Mouse (Mus musculus) forebrain, embryonic 15.5 days (tissue): ENCODE data around the gene Dctn1. TPM values are rescaled to one million over a fixed set of nuclear protein-coding genes. Genes with fewer than 3 reads are reported as not detected.
A peak's percentile ranks its signal among the peaks of the same experiment; 100 is the strongest.

Experiments
- ATAC-seq: fragments of 200-750 bp; cut with Nextera tagmentation; replicated peaks from 2 replicates; pipeline ENCODE4 v1.8.0; 2017; ENCODE audit warnings: mild to moderate bottlenecking, moderate TSS enrichment, moderate library complexity
- H3K27ac ChIP-seq: fragments of 300-500 bp; sonication (generic); replicated peaks from 2 replicates; pipeline ENCODE4 v1.5.1; 2015; ENCODE audit warnings: mild to moderate bottlenecking, inconsistent platforms
- H3K27me3 ChIP-seq: fragments of 300-500 bp; sonication (generic); 2 replicates; pipeline ENCODE4 v1.6.1; 2015; ENCODE audit warnings: inconsistent platforms
- H3K36me3 ChIP-seq: fragments of 300-500 bp; sonication (generic); 2 replicates; pipeline ENCODE4 v1.6.1; 2015; ENCODE audit warnings: mild to moderate bottlenecking, inconsistent platforms
- H3K4me1 ChIP-seq: fragments of 300-500 bp; sonication (generic); 2 replicates; pipeline ENCODE4 v1.6.1; 2015; ENCODE audit warnings: inconsistent platforms
- H3K4me2 ChIP-seq: fragments of 300-500 bp; sonication (generic); replicated peaks from 2 replicates; pipeline ENCODE4 v1.6.1; 2015; ENCODE audit warnings: mild to moderate bottlenecking, inconsistent platforms
- H3K4me3 ChIP-seq: fragments of 300-500 bp; sonication (generic); 2 replicates; pipeline ENCODE4 v1.5.1; 2015; ENCODE audit warnings: mild to moderate bottlenecking, inconsistent platforms
- H3K9ac ChIP-seq: fragments of 300-500 bp; sonication (generic); replicated peaks from 2 replicates; pipeline ENCODE4 v1.6.1; 2015; ENCODE audit warnings: mild to moderate bottlenecking, inconsistent platforms
- H3K9me3 ChIP-seq: fragments of 300-500 bp; sonication (generic); 2 replicates; pipeline ENCODE4 v1.6.1; 2016; ENCODE audit warnings: inconsistent platforms
- WGBS: fragments of 180-500 bp; shearing (Covaris S2); methylation state at CpG from one replicate; pipeline ENCODE4 v1.1.7; 2015; ENCODE audit warnings: mixed read lengths; 5-methylcytosine and 5-hydroxymethylcytosine counted together
- polyA plus RNA-seq: library from polyadenylated mRNA; unstranded; fragments of >200 nt; fragmentation: Nextera tagmentation; extraction: Ambion mirVana; gene quantifications from 2 replicates; pipeline ENCODE4 v1.2.1, GENCODE M21; 2015

Gene Dctn1
- polyA plus RNA-seq, 1 experiment from 2014 or later: 147 TPM

- no peak for ATAC-seq
Observed at GRCm38 (mm10) chr6:83138056-83138455, 27.7 kb upstream of the Dctn1 start.

GRCm38 (mm10) chr6:83140044-83140443 lies 25.7 kb upstream of the Dctn1 start:
- Histone ChIP-seq H3K4me3 (no peak overlapping the region), H3K36me3 (no peaks in the 10 kb centered on the region), H3K27ac (no peak overlapping the region), H3K4me1 (peaks cover 27% of the 10 kb centered on the region), H3K4me2 (no peak overlapping the region), H3K9me3 (no peaks in the 10 kb centered on the region), H3K9ac (no peak overlapping the region), H3K27me3 (peaks cover 2% of the 10 kb centered on the region; the same call in 1 of the 2 replicates)
- WGBS: 88% methylated on average over 8 of the region's 8 CpGs
- ATAC-seq: no peak

More at GRCm38 (mm10) chr6:83138056-83138455, 27.7 kb upstream of the Dctn1 start:
- H3K36me3 ChIP-seq: no peaks in the 10 kb centered on the region
- peak overlapping the region; percentile 46; the same call in 1 of the 2 replicates for H3K9ac ChIP-seq
- peak overlapping the region; percentile 47 for H3K4me2 ChIP-seq
- peak overlapping the region; percentile 64 for H3K27ac ChIP-seq
- no peaks in the 10 kb centered on the region for H3K9me3 ChIP-seq
- H3K27me3 ChIP-seq: peaks cover 5% of the 10 kb centered on the region; the same call in 1 of the 2 replicates
- WGBS: 2% methylated on average over 11 of the region's 11 CpGs
- peak overlapping the region; percentile 35 for H3K4me3 ChIP-seq
- H3K4me1 ChIP-seq: peaks cover 27% of the 10 kb centered on the region

GRCm38 (mm10) chr6:83141636-83142035 lies 24.1 kb upstream of the Dctn1 start:
- peak overlapping the region; percentile 56; the same call in 1 of the 2 replicates for H3K4me2 ChIP-seq
- H3K27ac ChIP-seq: no peak overlapping the region
- H3K4me1 ChIP-seq: peaks cover 26% of the 10 kb centered on the region
- 41% methylated on average over 4 of the region's 4 CpGs for WGBS
- peak overlapping the region; percentile 53; the same call in 1 of the 2 replicates for H3K9ac ChIP-seq
- no peak overlapping the region for H3K4me3 ChIP-seq
- H3K27me3 ChIP-seq: no peaks in the 10 kb centered on the region; the same call in 1 of the 2 replicates
- ATAC-seq: no peak
- H3K36me3 ChIP-seq: no peaks in the 10 kb centered on the region
- H3K9me3 ChIP-seq: no peaks in the 10 kb centered on the region

- peak overlapping the region; percentile 56 for H3K4me2 ChIP-seq
- H3K9ac ChIP-seq: peak overlapping the region; percentile 53
- H3K27me3 ChIP-seq: no peaks in the 10 kb centered on the region; the same call in 1 of the 2 replicates
- H3K4me3 ChIP-seq: peak overlapping the region; percentile 38
- H3K27ac ChIP-seq: no peak overlapping the region
- H3K36me3 ChIP-seq: no peaks in the 10 kb centered on the region
- 2% methylated on average over 41 of the region's 41 CpGs for WGBS
- ATAC-seq: peak; percentile 23; the same call in 1 of the 2 replicates
- peaks cover 20% of the 10 kb centered on the region for H3K4me1 ChIP-seq
- H3K9me3 ChIP-seq: no peaks in the 10 kb centered on the region
Observed at GRCm38 (mm10) chr6:83142211-83142731, 23.4 kb upstream of the Dctn1 start.

- Histone ChIP-seq H3K4me3 (no peak overlapping the region), H3K27ac (no peak overlapping the region), H3K4me1 (peaks cover 14% of the 10 kb centered on the region), H3K36me3 (no peaks in the 10 kb centered on the region), H3K9ac (no peak overlapping the region), H3K4me2 (no peak overlapping the region), H3K9me3 (no peaks in the 10 kb centered on the region), H3K27me3 (no peaks in the 10 kb centered on the region; the same call in 1 of the 2 replicates)
- no peak for ATAC-seq
- 50% methylated on average over 11 of the region's 11 CpGs for WGBS
Observed at GRCm38 (mm10) chr6:83142886-83143285, 22.8 kb upstream of the Dctn1 start.

- Histone ChIP-seq H3K4me3 (no peak overlapping the region), H3K4me1 (peaks cover 8% of the 10 kb centered on the region), H3K27ac (no peak overlapping the region), H3K27me3 (no peaks in the 10 kb centered on the region; the same call in 1 of the 2 replicates), H3K9ac (no peak overlapping the region), H3K9me3 (no peaks in the 10 kb centered on the region), H3K4me2 (no peak overlapping the region), H3K36me3 (no peaks in the 10 kb centered on the region)
- ATAC-seq: no peak
- 83% methylated on average over 2 of the region's 2 CpGs for WGBS
Observed at GRCm38 (mm10) chr6:83145209-83145608, 20.5 kb upstream of the Dctn1 start.

GRCm38 (mm10) chr6:83145805-83146204 lies 19.9 kb upstream of the Dctn1 start:
- no peaks in the 10 kb centered on the region for H3K9me3 ChIP-seq
- no peaks in the 10 kb centered on the region for H3K36me3 ChIP-seq
- H3K27ac ChIP-seq: no peak overlapping the region
- H3K4me1 ChIP-seq: peaks cover 8% of the 10 kb centered on the region
- H3K9ac ChIP-seq: no peak overlapping the region
- no peak overlapping the region for H3K4me2 ChIP-seq
- no peak overlapping the region for H3K4me3 ChIP-seq
- ATAC-seq: no peak
- 80% methylated on average over 9 of the region's 9 CpGs for WGBS
- H3K27me3 ChIP-seq: no peaks in the 10 kb centered on the region; the same call in 1 of the 2 replicates

GRCm38 (mm10) chr6:83147280-83147679 lies 18.4 kb upstream of the Dctn1 start:
- Histone ChIP-seq H3K4me3 (no peak overlapping the region), H3K4me1 (peaks cover 2% of the 10 kb centered on the region), H3K9me3 (no peaks in the 10 kb centered on the region), H3K27ac (no peak overlapping the region), H3K27me3 (no peaks in the 10 kb centered on the region; the same call in 1 of the 2 replicates), H3K4me2 (no peak overlapping the region), H3K36me3 (no peaks in the 10 kb centered on the region), H3K9ac (no peak overlapping the region)
- no peak for ATAC-seq
- WGBS: 56% methylated on average over 7 of the region's 7 CpGs

- 23% methylated on average over 8 of the region's 8 CpGs for WGBS
- no peak overlapping the region for H3K9ac ChIP-seq
- H3K27me3 ChIP-seq: no peaks in the 10 kb centered on the region
- no peak overlapping the region for H3K4me3 ChIP-seq
- no peak overlapping the region for H3K27ac ChIP-seq
- H3K9me3 ChIP-seq: no peaks in the 10 kb centered on the region
- no peak for ATAC-seq
- H3K4me2 ChIP-seq: no peak overlapping the region
- peaks cover 20% of the 10 kb centered on the region for H3K4me1 ChIP-seq
- H3K36me3 ChIP-seq: peaks cover 5% of the 10 kb centered on the region; the same call in 1 of the 2 replicates
Observed at GRCm38 (mm10) chr6:83151721-83152120, 14.0 kb upstream of the Dctn1 start.

- H3K9ac ChIP-seq: no peak overlapping the region
Observed at GRCm38 (mm10) chr6:83153038-83153437, 12.7 kb upstream of the Dctn1 start.

GRCm38 (mm10) chr6:83153485-83153884 lies 12.2 kb upstream of the Dctn1 start:
- ATAC-seq: no peak

More at GRCm38 (mm10) chr6:83153038-83153437, 12.7 kb upstream of the Dctn1 start:
- ATAC-seq: no peak
- Histone ChIP-seq H3K9me3 (no peaks in the 10 kb centered on the region), H3K36me3 (peaks cover 5% of the 10 kb centered on the region; the same call in 1 of the 2 replicates), H3K4me1 (peaks cover 20% of the 10 kb centered on the region), H3K4me2 (no peak overlapping the region), H3K4me3 (no peak overlapping the region), H3K27me3 (no peaks in the 10 kb centered on the region), H3K27ac (no peak overlapping the region)
- WGBS: 86% methylated on average over 12 of the region's 12 CpGs

GRCm38 (mm10) chr6:83155552-83156238 lies 10.0 kb upstream of the Dctn1 start:
- ATAC-seq: peak; percentile 47
- Histone ChIP-seq H3K4me3 (peak overlapping the region; percentile 50), H3K27me3 (peaks cover 9% of the 10 kb centered on the region), H3K9me3 (no peaks in the 10 kb centered on the region), H3K4me1 (peaks cover 20% of the 10 kb centered on the region), H3K36me3 (peaks cover 5% of the 10 kb centered on the region; the same call in 1 of the 2 replicates), H3K9ac (peak overlapping the region; percentile 55), H3K4me2 (peak overlapping the region; percentile 72), H3K27ac (peak overlapping the region; percentile 49)
- 7% methylated on average over 23 of the region's 23 CpGs for WGBS

More at GRCm38 (mm10) chr6:83153485-83153884, 12.2 kb upstream of the Dctn1 start:
- Histone ChIP-seq H3K4me3 (no peak overlapping the region), H3K27me3 (no peaks in the 10 kb centered on the region), H3K27ac (no peak overlapping the region), H3K9ac (no peak overlapping the region), H3K4me1 (peaks cover 20% of the 10 kb centered on the region), H3K36me3 (peaks cover 5% of the 10 kb centered on the region; the same call in 1 of the 2 replicates), H3K9me3 (no peaks in the 10 kb centered on the region), H3K4me2 (no peak overlapping the region)
- WGBS: 78% methylated on average over 5 of the region's 5 CpGs
